Mouse (Mus musculus): ENCODE measurements around the gene Olfr1499.

DNA sequence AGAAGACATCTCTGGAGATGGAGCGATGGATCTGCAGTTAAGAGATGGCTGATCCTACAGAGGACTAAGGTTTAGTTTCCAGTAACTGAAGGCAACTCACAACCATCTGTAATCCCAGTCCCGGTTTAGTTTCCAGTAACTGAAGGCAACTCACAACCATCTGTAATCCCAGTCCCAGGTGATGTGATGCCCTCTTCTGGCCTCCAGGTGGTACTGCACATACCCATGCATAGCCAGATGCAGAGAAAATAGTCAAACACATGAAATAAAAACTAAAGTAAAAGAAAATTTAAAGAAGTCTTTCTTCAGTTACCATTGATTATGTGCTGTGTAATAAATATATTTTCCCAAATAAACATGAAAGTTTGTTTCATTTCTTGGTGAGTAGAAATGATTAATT lies 6.4 kb downstream of the Olfr1499 start:
- TF ChIP-seq CTCF (IDR thresholded peaks at IDR 0.05; ENCODE audit: low read depth, low read length) (peak; percentile 62), EP300 (IDR thresholded peaks at IDR 0.05; ENCODE audit: insufficient read depth, low read depth, low read length) (no peak), POLR2A (IDR thresholded peaks at IDR 0.05; ENCODE audit: insufficient read depth, low read length) (no peak)
